Mouse (Mus musculus) CH12.LX (cell line): ENCODE measurements around the gene Gga1. TPM values are rescaled to one million over a fixed set of nuclear protein-coding genes. Genes with fewer than 3 reads are reported as not detected.

ENCODE experiments used
- DNase-seq: peaks from one replicate; pipeline ENCODE4 v3.0.0-alpha.2; 2013; ENCODE audit errors: extremely low read depth
- H3K27ac ChIP-seq: 2 replicates; pipeline ENCODE4 v1.5.1; 2012; ENCODE audit warnings: low read depth, mild to moderate bottlenecking, control low read depth, moderate library complexity; ENCODE audit not compliant: insufficient read depth
- H3K27me3 ChIP-seq: replicated peaks from 2 replicates; pipeline ENCODE3; 2012; ENCODE audit warnings: inconsistent platforms
- H3K36me3 ChIP-seq, 2 experiments: replicated peaks in 1 of 2; 2 replicates each; pipeline versions ENCODE3 to v1.6.1; 2012; ENCODE audit warnings: inconsistent platforms in 1 of 2, low read length in 1 of 2, mild to moderate bottlenecking in 1 of 2, mixed read lengths in 1 of 2, moderate library complexity in 1 of 2; ENCODE audit not compliant: control insufficient read depth in 1 of 2, insufficient read depth in 1 of 2
- H3K4me1 ChIP-seq, 2 experiments: 2 replicates each; pipeline ENCODE4 v1.6.1; 2012; ENCODE audit warnings: inconsistent platforms in 1 of 2, moderate library complexity in 1 of 2; ENCODE audit not compliant: insufficient read depth in 2 of 2, control insufficient read depth in 1 of 2
- H3K4me2 ChIP-seq: 2 replicates; pipeline ENCODE4 v1.6.1; 2012; ENCODE audit warnings: low read depth, mild to moderate bottlenecking, control low read depth; ENCODE audit not compliant: poor library complexity, insufficient read depth, severe bottlenecking
- H3K4me3 ChIP-seq, 3 experiments: fragments of 150-350 bp in 1 of 3; sonication (generic) in 1 of 3; replicated peaks in 1 of 3; 2 replicates each; pipeline versions ENCODE3 to v1.5.1; 2011 to 2012; ENCODE audit warnings: low read depth in 2 of 3, low read length in 2 of 3, mild to moderate bottlenecking in 2 of 3, moderate library complexity in 2 of 3, control low read depth in 1 of 3, improper control_type of control experiment in 1 of 3, inconsistent platforms in 1 of 3, mixed read lengths in 1 of 3; ENCODE audit not compliant: poor library complexity in 1 of 3
- H3K79me2 ChIP-seq: replicated peaks from 2 replicates; pipeline ENCODE4 v1.6.1; 2012; ENCODE audit warnings: mild to moderate bottlenecking, moderate library complexity; ENCODE audit not compliant: control insufficient read depth, poor library complexity, insufficient read depth, severe bottlenecking; ENCODE audit errors: extremely low read depth
- H3K9ac ChIP-seq: 2 replicates; pipeline ENCODE4 v1.6.1; 2012; ENCODE audit warnings: low read depth, mild to moderate bottlenecking, control low read depth, moderate library complexity; ENCODE audit not compliant: insufficient read depth
- H3K9me3 ChIP-seq: replicated peaks from 2 replicates; pipeline ENCODE3; 2012; ENCODE audit warnings: low read length, inconsistent platforms, mixed read lengths
- BHLHE40 ChIP-seq: IDR thresholded peaks from 2 replicates; pipeline ENCODE4 v1.6.1; 2011; ENCODE audit warnings: mild to moderate bottlenecking, low read depth, low read length, improper control_type of control experiment
- CHD1 ChIP-seq: IDR thresholded peaks from 2 replicates; pipeline ENCODE4 v1.6.1; 2012; ENCODE audit warnings: low read depth, low read length, improper control_type of control experiment, inconsistent platforms
- CTCF ChIP-seq, 2 experiments: IDR thresholded peaks in 1 of 2; conservative IDR thresholded peaks in 1 of 2; 2 replicates each; pipeline ENCODE4 v1.5.1; 2011 to 2012; ENCODE audit warnings: low read depth in 2 of 2, low read length in 2 of 2, improper control_type of control experiment in 1 of 2, inconsistent platforms in 1 of 2, mild to moderate bottlenecking in 1 of 2, moderate library complexity in 1 of 2
- E2F4 ChIP-seq: IDR thresholded peaks from 2 replicates; pipeline ENCODE4 v1.6.1; 2011; ENCODE audit warnings: low read depth, low read length, improper control_type of control experiment; ENCODE audit not compliant: insufficient replicate concordance
- ELF1 ChIP-seq: IDR thresholded peaks from 2 replicates; pipeline ENCODE4 v1.6.1; 2014; ENCODE audit warnings: low read depth, mild to moderate bottlenecking, inconsistent platforms, low read length, improper control_type of control experiment
- ETS1 ChIP-seq: conservative IDR thresholded peaks from 2 replicates; pipeline ENCODE4 v1.6.1; 2012; ENCODE audit warnings: low read depth, mild to moderate bottlenecking, inconsistent platforms, low read length, improper control_type of control experiment, moderate library complexity
- IRF4 ChIP-seq: IDR thresholded peaks from 2 replicates; pipeline ENCODE4 v1.6.1; 2014; ENCODE audit warnings: low read depth, mild to moderate bottlenecking, inconsistent platforms, low read length, improper control_type of control experiment
- KAT2A ChIP-seq: IDR thresholded peaks from 2 replicates; pipeline ENCODE4 v1.6.1; 2012; ENCODE audit warnings: low read length, improper control_type of control experiment, inconsistent platforms; ENCODE audit not compliant: insufficient replicate concordance
- MAZ ChIP-seq: IDR thresholded peaks from 2 replicates; pipeline ENCODE4 v1.6.1; 2012; ENCODE audit warnings: low read depth, mild to moderate bottlenecking, inconsistent platforms, low read length, improper control_type of control experiment, moderate library complexity
- MEF2A ChIP-seq: IDR thresholded peaks from 2 replicates; pipeline ENCODE4 v1.6.1; 2014; ENCODE audit warnings: low read depth, mild to moderate bottlenecking, inconsistent platforms, low read length, improper control_type of control experiment, borderline replicate concordance
- MYC ChIP-seq: IDR thresholded peaks from 2 replicates; pipeline ENCODE4 v1.6.1; 2011; ENCODE audit warnings: low read depth, mild to moderate bottlenecking, improper control_type of control experiment, low read length
- NELFE ChIP-seq: IDR thresholded peaks from 2 replicates; pipeline ENCODE4 v1.6.1; 2011; ENCODE audit warnings: low read depth, low read length, improper control_type of control experiment
- NRF1 ChIP-seq: IDR thresholded peaks from 2 replicates; pipeline ENCODE4 v1.6.1; 2014; ENCODE audit warnings: low read depth, mild to moderate bottlenecking, inconsistent platforms, low read length, improper control_type of control experiment, moderate library complexity
- POLR2AphosphoS2 ChIP-seq: IDR thresholded peaks from 2 replicates; pipeline ENCODE4 v1.6.1; 2011; ENCODE audit warnings: low read depth, low read length, improper control_type of control experiment
- RAD21 ChIP-seq: IDR thresholded peaks from 2 replicates; pipeline ENCODE4 v1.6.1; 2011; ENCODE audit warnings: low read depth, mild to moderate bottlenecking, low read length, improper control_type of control experiment, moderate library complexity
- RCOR1 ChIP-seq: conservative IDR thresholded peaks from 2 replicates; pipeline ENCODE4 v1.6.1; 2012; ENCODE audit warnings: low read depth, mild to moderate bottlenecking, inconsistent platforms, low read length, improper control_type of control experiment
- SMC3 ChIP-seq: IDR thresholded peaks from 2 replicates; pipeline ENCODE4 v1.6.1; 2011; ENCODE audit warnings: low read depth, low read length, improper control_type of control experiment
- TCF12 ChIP-seq: IDR thresholded peaks from 2 replicates; pipeline ENCODE4 v1.6.1; 2014; ENCODE audit warnings: low read depth, mild to moderate bottlenecking, inconsistent platforms, low read length, improper control_type of control experiment
- USF2 ChIP-seq: conservative IDR thresholded peaks from 2 replicates; pipeline ENCODE4 v1.6.1; 2011; ENCODE audit warnings: low read depth, low read length, improper control_type of control experiment
- ZC3H11A ChIP-seq: IDR thresholded peaks from 2 replicates; pipeline ENCODE4 v1.6.1; 2012; ENCODE audit warnings: low read depth, mild to moderate bottlenecking, inconsistent platforms, low read length, improper control_type of control experiment
- dilution Hi-C: fragments of 300-500 bp; cut with MboI; formaldehyde crosslinking; loops from 2 replicates; pipeline ENCODE4 v1.14.3; 2020; ENCODE audit warnings: low sequenced_read_pairs; ENCODE audit not compliant: extremely low pct_unique_long_range_greater_than_20kb, extremely low pct_ligation_motif_present
- in situ Hi-C: fragments of 300-500 bp; cut with MboI; formaldehyde crosslinking; loops from 3 replicates; pipeline ENCODE4 v1.14.3; 2019; ENCODE audit warnings: low sequenced_read_pairs, low pct_ligation_motif_present, low pct_unique_long_range_greater_than_20kb, mixed read lengths
- polyA plus RNA-seq: library from polyadenylated mRNA; unstranded; fragments of >175 nt; gene quantifications from 2 replicates; pipeline ENCODE4 v1.2.1, GENCODE M21; 2012; ENCODE audit warnings: low read depth; ENCODE audit not compliant: insufficient read length
- total RNA-seq, 2 experiments: library from RNA; depleted of rRNA; stranded (reverse); fragments of 300-350 nt in 1 of 2; fragments of >200 nt in 1 of 2; gene quantifications; 2 replicates each; pipeline ENCODE4 v1.2.3; 2012 to 2014

Gene Gga1
- total and polyA plus RNA-seq, 3 experiments, result 5.7 to 24.5 (median 13.7) TPM

DNA sequence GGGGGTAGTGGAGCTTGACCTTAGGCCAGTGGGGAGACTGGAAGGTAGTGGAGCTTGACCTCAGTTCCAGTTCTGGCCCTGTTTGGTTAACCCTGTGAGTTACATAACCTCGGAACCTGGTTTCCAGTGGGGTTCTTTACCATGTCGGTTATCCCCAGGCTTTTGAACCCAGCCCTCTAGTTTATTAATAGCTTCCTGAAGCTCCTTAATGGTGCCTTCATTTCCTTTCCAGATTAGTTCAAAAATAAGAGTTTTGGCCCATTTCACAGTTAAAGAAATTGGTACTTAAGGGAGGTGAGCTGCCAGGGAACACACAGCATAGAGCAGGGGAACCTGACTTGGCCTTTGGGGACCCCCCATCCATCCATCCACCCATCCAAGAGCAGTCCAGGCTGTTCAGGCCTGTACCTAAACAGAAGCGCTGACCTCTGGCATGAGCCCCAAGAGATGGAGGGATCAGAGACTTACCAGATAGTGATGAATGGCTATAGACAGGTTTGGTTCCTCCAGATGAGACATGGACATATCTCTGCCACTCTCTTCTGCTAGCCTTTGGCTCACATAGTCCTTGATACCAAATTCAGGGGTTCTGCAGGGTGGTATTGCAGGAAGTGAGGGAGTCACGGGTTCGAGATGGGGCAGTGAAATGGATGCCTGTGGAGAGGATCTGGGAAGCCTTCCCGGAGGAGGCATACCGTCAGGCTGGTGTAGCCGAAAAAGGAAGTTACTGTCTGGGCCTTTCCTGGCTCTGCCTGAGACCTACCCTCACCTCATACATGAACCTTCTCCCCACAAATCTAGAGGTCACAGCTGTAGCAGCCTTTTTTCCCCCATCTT is 38.1 kb downstream of the Gga1 start:
- peaks cover 8% of the 10 kb centered on the region for H3K9me3 ChIP-seq
- no peak for DNase-seq
- peak overlapping the region in 2 of 3 experiments; percentile 41 to 75 for H3K4me3 ChIP-seq
- no peak overlapping the region for H3K9ac ChIP-seq
- H3K36me3 ChIP-seq, result peaks cover 28 to 82% of the 10 kb centered on the region in 2 experiments
- in situ Hi-C loops (loop anchor here (25.0 kb wide), 1 partner anchor 422 kb away; the partner anchor contains the start of genes Maff and Pla2g6), dilution Hi-C loops (no loop called here)
- TF ChIP-seq MYC (no peak), CHD1 (no peak), ETS1 (no peak), BHLHE40 (no peak), KAT2A (no peak), E2F4 (no peak), USF2 (no peak)
- peaks cover 7 to 23% of the 10 kb centered on the region in 2 experiments; a peak in 3 of 4 replicates for H3K4me1 ChIP-seq
- H3K79me2 ChIP-seq, result no peaks in the 10 kb centered on the region
- peak overlapping the region; percentile 67; the same call in 1 of the 2 replicates for H3K4me2 ChIP-seq
- no peak overlapping the region for H3K27ac ChIP-seq
- H3K27me3 ChIP-seq, result no peaks in the 10 kb centered on the region

DNA sequence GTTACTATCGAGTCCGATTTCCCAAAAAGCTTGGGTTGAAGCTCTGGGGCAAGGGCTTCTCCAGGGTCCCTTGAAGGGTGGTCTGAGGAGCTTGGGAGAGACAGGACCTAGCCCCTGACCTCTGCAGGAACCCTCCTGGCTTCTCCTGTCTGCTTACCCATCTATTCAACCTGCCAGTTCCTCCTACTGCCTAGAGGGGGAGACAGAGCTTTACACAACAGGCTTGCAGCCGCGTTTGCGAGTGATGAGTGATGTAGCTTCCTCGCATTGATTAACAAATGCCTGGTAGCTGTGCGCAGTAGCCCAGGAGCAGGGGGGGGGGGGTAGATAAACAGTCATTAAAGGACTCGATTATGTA is 38.6 kb downstream of the Gga1 start:
- H3K9ac ChIP-seq, result no peak overlapping the region
- in situ Hi-C loops, result loop anchor here (25.0 kb wide), 1 partner anchor 422 kb away; the partner anchor contains the start of genes Maff and Pla2g6
- no peaks in the 10 kb centered on the region for H3K27me3 ChIP-seq
- TF ChIP-seq IRF4 (peak; percentile 58; the same call in 1 of the 2 replicates), RAD21 (peak; percentile 97), MEF2A (peak; percentile 71; the same call in 1 of the 2 replicates), SMC3 (peak; percentile 94), POLR2AphosphoS2 (no peak), TCF12 (0 out of 2 replicates have a peak, but pooled peaks have one; percentile 34), ELF1 (0 out of 2 replicates have a peak, but pooled peaks have one; percentile 21), NRF1 (peak; percentile 63; the same call in 1 of the 2 replicates), KAT2A (no peak), ZC3H11A (peak; percentile 67), MAZ (peak; percentile 55; the same call in 1 of the 2 replicates), RCOR1 (no peak), NELFE (peak; percentile 13; the same call in 1 of the 2 replicates), CTCF (conservative IDR thresholded peaks at IDR 0.05 in 1 of 2, IDR thresholded peaks at IDR 0.05 in 1 of 2; ENCODE audit: low read depth in 2 of 2, low read length in 2 of 2) (peak; percentile 77 to 98), MYC (peak; percentile 53; the same call in 1 of the 2 replicates)
- no peak overlapping the region for H3K4me2 ChIP-seq
- H3K4me3 ChIP-seq, result no peak overlapping the region
- peaks cover 10 to 29% of the 10 kb centered on the region in 2 experiments for H3K4me1 ChIP-seq
- no peak overlapping the region for H3K27ac ChIP-seq
- H3K36me3 ChIP-seq, result peaks cover 22 to 76% of the 10 kb centered on the region in 2 experiments
- DNase-seq, result peak; percentile 82
- no peaks in the 10 kb centered on the region for H3K79me2 ChIP-seq
- dilution Hi-C loops, result no loop called here
- peaks cover 8% of the 10 kb centered on the region for H3K9me3 ChIP-seq
